Mouse (Mus musculus) G1E (cell line): Measurements from ENCODE around the gene Mpzl2.

Experiments
- CTCF ChIP-seq: IDR thresholded peaks from 2 replicates; pipeline ENCODE4 v1.5.1; 2012; ENCODE audit warnings: low read depth, low read length, inconsistent platforms, mixed read lengths
- GATA1 ChIP-seq: IDR thresholded peaks from 2 replicates; pipeline ENCODE4 v1.6.1; 2012; ENCODE audit warnings: borderline replicate concordance, low read length, inconsistent platforms, mixed read lengths
- TAL1 ChIP-seq: conservative IDR thresholded peaks from 2 replicates; pipeline ENCODE4 v1.6.1; 2012; ENCODE audit warnings: low read depth, low read length, inconsistent platforms, mixed read lengths

DNA sequence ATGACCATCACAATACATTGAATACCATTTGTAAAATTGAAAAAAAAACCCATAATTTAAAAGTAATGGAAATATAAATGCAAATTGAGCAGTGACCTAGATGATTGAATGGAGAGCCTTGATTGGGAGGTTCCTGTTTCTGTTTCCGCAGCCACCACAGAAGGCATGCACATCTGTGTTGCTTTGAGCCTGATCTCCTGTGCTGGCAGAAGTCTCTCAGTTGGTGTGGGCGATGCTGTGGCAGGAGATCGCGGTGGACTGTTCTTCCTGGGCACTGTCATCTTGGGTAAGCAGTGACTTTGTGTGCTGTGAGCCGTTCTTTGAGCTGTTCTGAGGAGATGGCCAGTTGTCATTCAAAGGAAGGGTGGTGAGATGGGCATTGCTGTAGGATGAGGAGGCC, 39.4 kb downstream of the Mpzl2 start, which contains the start of gene Jaml:
- TF ChIP-seq CTCF (no peak), TAL1 (no peak), GATA1 (no peak)
